Mouse (Mus musculus): ENCODE measurements around the gene Gp1bb.

DNA sequence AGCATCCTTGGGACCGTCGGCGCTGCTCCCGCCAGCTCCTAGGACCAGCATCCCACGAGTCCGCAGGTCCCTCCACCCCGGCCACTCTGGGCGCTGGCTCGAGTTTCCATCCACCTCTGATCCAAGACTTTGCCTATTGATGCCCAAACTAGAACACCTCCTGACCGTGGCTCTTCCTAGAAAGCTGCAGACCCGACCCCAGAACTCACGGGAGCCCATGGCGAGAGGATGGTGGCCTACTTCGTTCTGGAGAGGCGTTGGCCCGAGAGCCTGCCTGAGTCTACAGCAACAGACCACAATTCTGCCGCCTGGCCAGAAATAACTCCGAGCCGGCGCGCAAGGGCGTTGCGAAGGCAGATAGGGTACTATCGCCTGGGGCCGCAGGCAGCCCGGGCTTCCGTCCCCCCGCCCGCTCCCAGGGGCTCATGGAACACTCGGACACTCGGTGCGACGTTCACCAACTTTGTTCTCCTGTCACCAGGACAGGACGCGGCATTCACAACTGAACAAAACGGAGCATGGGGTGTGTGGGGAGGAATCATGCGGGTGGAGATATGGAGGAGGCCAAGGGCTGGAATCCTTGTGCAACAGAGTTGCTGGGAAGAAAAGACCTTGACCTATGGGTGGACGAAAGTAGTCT lies 721 bp downstream of the Gp1bb start:
- TF ChIP-seq EP300 (IDR thresholded peaks at IDR 0.05; ENCODE audit: low read depth) (no peak), CTCF (IDR thresholded peaks at IDR 0.05; ENCODE audit: low read depth) (no peak)

Data from liver, embryonic 14.5 days (tissue).